Mouse (Mus musculus) hindbrain, embryonic 10.5 days (tissue): Measurements from ENCODE around the gene Gm30191. TPM values are rescaled to one million over a fixed set of nuclear protein-coding genes. Genes with fewer than 3 reads are reported as not detected.

ENCODE experiments used
- DNase-seq: peaks from one replicate; pipeline ENCODE4 v3.0.0-alpha.2; 2017; ENCODE audit warnings: low spot score
- H3K27ac ChIP-seq: fragments of 300-500 bp; sonication (generic); 2 replicates; pipeline ENCODE4 v1.5.1; 2016; ENCODE audit warnings: mild to moderate bottlenecking, moderate library complexity
- H3K27me3 ChIP-seq: fragments of 300-500 bp; sonication (generic); 2 replicates; pipeline ENCODE4 v1.6.1; 2016; ENCODE audit warnings: mild to moderate bottlenecking; ENCODE audit not compliant: poor library complexity, insufficient read depth, severe bottlenecking
- H3K36me3 ChIP-seq: fragments of 300-500 bp; sonication (generic); 2 replicates; pipeline ENCODE4 v1.6.1; 2016; ENCODE audit warnings: mild to moderate bottlenecking, moderate library complexity
- H3K4me1 ChIP-seq: fragments of 300-500 bp; sonication (generic); replicated peaks from 2 replicates; pipeline ENCODE4 v1.6.1; 2016; ENCODE audit warnings: mild to moderate bottlenecking
- H3K4me3 ChIP-seq: fragments of 300-500 bp; sonication (generic); 2 replicates; pipeline ENCODE4 v1.5.1; 2016; ENCODE audit warnings: mild to moderate bottlenecking, moderate library complexity
- H3K9me3 ChIP-seq: fragments of 300-500 bp; sonication (generic); 2 replicates; pipeline ENCODE4 v1.6.1; 2016; ENCODE audit warnings: mild to moderate bottlenecking, moderate library complexity
- WGBS: fragments of 180-500 bp; shearing (Covaris S2); methylation state at CpG from one replicate; pipeline ENCODE4 v1.1.7; 2016; 5-methylcytosine and 5-hydroxymethylcytosine counted together
- polyA plus RNA-seq: library from polyadenylated mRNA; unstranded; fragments of >200 nt; fragmentation: Nextera tagmentation; extraction: Ambion mirVana; gene quantifications from 2 replicates; pipeline ENCODE4 v1.2.1, GENCODE M21; 2016

Gm30191 gene
- polyA plus RNA-seq, 1 experiment from 2014 or later = not detected

- 90% methylated on average over 8 of the region's 8 CpGs for WGBS
- Histone ChIP-seq H3K36me3 (no peaks in the 10 kb centered on the region), H3K4me1 (peaks cover 4% of the 10 kb centered on the region; the same call in 1 of the 2 replicates), H3K9me3 (no peaks in the 10 kb centered on the region), H3K27ac (no peak overlapping the region), H3K4me3 (no peak overlapping the region), H3K27me3 (peaks cover 17% of the 10 kb centered on the region)
- no peak for DNase-seq
Measured at GRCm38 (mm10) chr4:134297369-134297768, 50.6 kb downstream of the Gm30191 start.

- WGBS = 77% methylated on average over 19 of the region's 19 CpGs
- Histone ChIP-seq H3K4me1 (no peaks in the 10 kb centered on the region), H3K27me3 (peaks cover 4% of the 10 kb centered on the region; the same call in 1 of the 2 replicates), H3K36me3 (no peaks in the 10 kb centered on the region), H3K27ac (no peak overlapping the region), H3K9me3 (no peaks in the 10 kb centered on the region), H3K4me3 (no peak overlapping the region)
- DNase-seq = no peak
Measured at GRCm38 (mm10) chr4:134298626-134299497, 52.1 kb downstream of the Gm30191 start.

GRCm38 (mm10) chr4:134299498-134299810 lies 52.7 kb downstream of the Gm30191 start:
- Histone ChIP-seq H3K36me3 (no peaks in the 10 kb centered on the region), H3K4me3 (no peak overlapping the region), H3K27me3 (no peaks in the 10 kb centered on the region), H3K4me1 (no peaks in the 10 kb centered on the region), H3K27ac (no peak overlapping the region), H3K9me3 (no peaks in the 10 kb centered on the region)
- DNase-seq = no peak
- 61% methylated on average over 4 of the region's 4 CpGs for WGBS

Other genes with a start within 250 kb of the Gm30191 start
- gene Dhdds, start 246.0 kb upstream of the Gm30191 start, polyA plus RNA-seq = 39.5 and 42.3 TPM in 2 replicates
- gene Lin28a, start 228.1 kb upstream of the Gm30191 start, polyA plus RNA-seq = 13.4 and 27.5 TPM in 2 replicates
- not detected in 2 replicates for gene Zfp683, start 193.1 kb upstream of the Gm30191 start, polyA plus RNA-seq
- gene Crybg2, start 186.1 kb upstream of the Gm30191 start, polyA plus RNA-seq = 1.6 and 2.9 TPM in 2 replicates
- 5.3 and 5.5 TPM in 2 replicates for gene Cd52, start 151.9 kb upstream of the Gm30191 start, polyA plus RNA-seq
- 7.6 and 11.2 TPM in 2 replicates for gene Ubxn11, start 144.4 kb upstream of the Gm30191 start, polyA plus RNA-seq
- 333 and 386 TPM in 2 replicates for gene Sh3bgrl3, start 118.1 kb upstream of the Gm30191 start, polyA plus RNA-seq
- gene Cep85, start 59.8 kb upstream of the Gm30191 start, polyA plus RNA-seq = 30.1 and 35.1 TPM in 2 replicates
- not detected in 2 replicates for gene Gm7534, start 43.9 kb upstream of the Gm30191 start, polyA plus RNA-seq
- gene Catsper4, start 19.6 kb upstream of the Gm30191 start, polyA plus RNA-seq = not detected in 2 replicates
- gene Cnksr1, start 8.5 kb upstream of the Gm30191 start, polyA plus RNA-seq = 0.89 and 1.2 TPM in 2 replicates
- 0.49 and 1.0 TPM in 2 replicates for gene E130218I03Rik, start 3.3 kb upstream of the Gm30191 start, polyA plus RNA-seq
- 20.6 and 21.6 TPM in 2 replicates for gene Zfp593, start 1.3 kb upstream of the Gm30191 start, polyA plus RNA-seq
- 6.2 and 6.8 TPM in 2 replicates for gene Grrp1, start 7.2 kb downstream of the Gm30191 start, polyA plus RNA-seq
- 18.1 and 18.8 TPM in 2 replicates for gene Pdik1l, start 41.0 kb downstream of the Gm30191 start, polyA plus RNA-seq
- gene Trim63, start 68.2 kb downstream of the Gm30191 start, polyA plus RNA-seq = 0.51 and 0.56 TPM in 2 replicates
- 0.10 TPM in 1 of 2 replicates, not detected in the other for gene Slc30a2, start 96.2 kb downstream of the Gm30191 start, polyA plus RNA-seq
- 0.25 and 0.63 TPM in 2 replicates for gene Extl1, start 136.9 kb downstream of the Gm30191 start, polyA plus RNA-seq
- 7.9 and 9.5 TPM in 2 replicates for gene Pafah2, start 149.4 kb downstream of the Gm30191 start, polyA plus RNA-seq
- gene Stmn1, start 221.4 kb downstream of the Gm30191 start, polyA plus RNA-seq = 2,849 and 3,914 TPM in 2 replicates
- gene Paqr7, start 249.8 kb downstream of the Gm30191 start, polyA plus RNA-seq = 3.1 and 4.3 TPM in 2 replicates